Mouse (Mus musculus) lung, postnatal 0 days (tissue): ENCODE results near the gene Syde2. TPM values are rescaled to one million over a fixed set of nuclear protein-coding genes. Genes with fewer than 3 reads are reported as not detected.

Experiments
- ATAC-seq: fragments of 200-750 bp; cut with Nextera tagmentation; 2 replicates; pipeline ENCODE4 v1.8.0; 2017; ENCODE audit warnings: moderate library complexity
- DNase-seq: peaks from one replicate; pipeline ENCODE4 v3.0.0-alpha.2; 2016; ENCODE audit warnings: low spot score
- H3K27ac ChIP-seq: fragments of 300-500 bp; sonication (generic); 2 replicates; pipeline ENCODE4 v1.5.1; 2014; ENCODE audit warnings: antibody characterized with exemption, mild to moderate bottlenecking, low read length, mixed read lengths
- H3K27me3 ChIP-seq: fragments of 300-500 bp; sonication (generic); replicated peaks from 2 replicates; pipeline ENCODE4 v1.6.1; 2014; ENCODE audit warnings: low read length, mixed read lengths; ENCODE audit not compliant: insufficient read depth
- H3K36me3 ChIP-seq: fragments of 300-500 bp; sonication (generic); 2 replicates; pipeline ENCODE4 v1.6.1; 2014; ENCODE audit warnings: low read length, mixed read lengths; ENCODE audit not compliant: insufficient read depth
- H3K4me1 ChIP-seq: fragments of 300-500 bp; sonication (generic); 2 replicates; pipeline ENCODE4 v1.6.1; 2014; ENCODE audit warnings: antibody characterized with exemption, low read depth, low read length, mixed read lengths; ENCODE audit not compliant: insufficient read depth
- H3K4me2 ChIP-seq: fragments of 300-500 bp; sonication (generic); replicated peaks from 2 replicates; pipeline ENCODE4 v1.6.1; 2014; ENCODE audit warnings: low read depth, mild to moderate bottlenecking, low read length, moderate library complexity, mixed read lengths
- H3K4me3 ChIP-seq: fragments of 300-500 bp; sonication (generic); 2 replicates; pipeline ENCODE4 v1.5.1; 2014; ENCODE audit warnings: low read depth, low read length
- H3K9ac ChIP-seq: fragments of 300-500 bp; sonication (generic); replicated peaks from 2 replicates; pipeline ENCODE4 v1.6.1; 2014; ENCODE audit warnings: low read depth, mild to moderate bottlenecking
- H3K9me3 ChIP-seq: fragments of 300-500 bp; sonication (generic); 2 replicates; pipeline ENCODE4 v1.6.1; 2016; ENCODE audit warnings: low read length, mixed read lengths
- CTCF ChIP-seq: IDR thresholded peaks from 2 replicates; pipeline ENCODE4 v1.5.1; 2016; ENCODE audit warnings: antibody characterized with exemption, mild to moderate bottlenecking
- EP300 ChIP-seq: IDR thresholded peaks from 2 replicates; pipeline ENCODE4 v1.6.1; 2016; ENCODE audit warnings: antibody characterized with exemption, mild to moderate bottlenecking, control low read depth
- WGBS: fragments of 180-500 bp; shearing (Covaris S2); extraction: QIAGEN DNeasy Blood & Tissue Kit; methylation state at CpG from one replicate; pipeline ENCODE4 v1.1.7; 2014; 5-methylcytosine and 5-hydroxymethylcytosine counted together
- polyA plus RNA-seq: library from polyadenylated mRNA; unstranded; fragments of >200 nt; fragmentation: Nextera tagmentation; extraction: Ambion mirVana; gene quantifications from 2 replicates; pipeline ENCODE4 v1.2.1, GENCODE M21; 2015

Gene Syde2
- polyA plus RNA-seq = 2.6 and 3.1 TPM in 2 replicates

GRCm38 (mm10) chr3:145987268-145987969, at the start of gene Syde2:
Gene Syde2 (plus strand): TSS chr3:145987870.
- Histone ChIP-seq H3K27ac (peak within 1 kb of the TSS; percentile 98), H3K4me2 (peak within 1 kb of the TSS; percentile 85), H3K27me3 (no peaks in the 10 kb centered on the region), H3K9ac (peak within 1 kb of the TSS; percentile 66), H3K9me3 (no peaks in the 10 kb centered on the region), H3K4me1 (peaks cover 3% of the 10 kb centered on the region; the same call in 1 of the 2 replicates), H3K36me3 (no peaks in the 10 kb centered on the region), H3K4me3 (peak within 1 kb of the TSS; percentile 69)
- ATAC-seq (peak; percentile 82), DNase-seq (peak; percentile 93)
- 1% methylated on average over 53 of the region's 65 CpGs for WGBS
- TF ChIP-seq CTCF (no peak), EP300 (no peak)

GRCm38 (mm10) chr3:145938405-145939349, 49.0 kb upstream of the Syde2 start:
- H3K9me3 ChIP-seq = no peaks in the 10 kb centered on the region
- peak; percentile 34 for DNase-seq
- peak; percentile 32 for TF ChIP-seq CTCF
- no peak for TF ChIP-seq EP300
- no peaks in the 10 kb centered on the region for H3K27me3 ChIP-seq
- peak overlapping the region; percentile 79; the same call in 1 of the 2 replicates for H3K27ac ChIP-seq
- peaks cover 11% of the 10 kb centered on the region; the same call in 1 of the 2 replicates for H3K4me1 ChIP-seq
- peak overlapping the region; percentile 96 for H3K4me3 ChIP-seq
- peak; percentile 18 for ATAC-seq
- WGBS = 16% methylated on average over 47 of the region's 50 CpGs
- H3K36me3 ChIP-seq = peaks cover 7% of the 10 kb centered on the region; the same call in 1 of the 2 replicates
- peak overlapping the region; percentile 90 for H3K9ac ChIP-seq
- peak overlapping the region; percentile 97 for H3K4me2 ChIP-seq

- 81% methylated on average over 12 of the region's 12 CpGs for WGBS
- TF ChIP-seq CTCF (no peak), EP300 (no peak)
These were observed 48.3 kb upstream of the Syde2 start for GRCm38 (mm10) chr3:145939402-145939801.

GRCm38 (mm10) chr3:145939971-145940370, 47.7 kb upstream of the Syde2 start:
- H3K27me3 ChIP-seq = no peaks in the 10 kb centered on the region
- no peak overlapping the region for H3K9ac ChIP-seq
- no peak overlapping the region for H3K4me2 ChIP-seq
- WGBS = 74% methylated on average over 4 of the region's 4 CpGs
- H3K4me1 ChIP-seq = peaks cover 11% of the 10 kb centered on the region; the same call in 1 of the 2 replicates
- peaks cover 4% of the 10 kb centered on the region; the same call in 1 of the 2 replicates for H3K36me3 ChIP-seq
- TF ChIP-seq CTCF = no peak
- no peak for TF ChIP-seq EP300
- no peaks in the 10 kb centered on the region for H3K9me3 ChIP-seq
- ATAC-seq = no peak
- no peak for DNase-seq
- H3K27ac ChIP-seq = no peak overlapping the region
- no peak overlapping the region for H3K4me3 ChIP-seq

More at GRCm38 (mm10) chr3:145939402-145939801, 48.3 kb upstream of the Syde2 start:
- no peak for ATAC-seq
- Histone ChIP-seq H3K27ac (no peak overlapping the region), H3K4me3 (no peak overlapping the region), H3K4me2 (peak overlapping the region; percentile 97; the same call in 1 of the 2 replicates), H3K4me1 (peaks cover 11% of the 10 kb centered on the region; the same call in 1 of the 2 replicates), H3K36me3 (peaks cover 4% of the 10 kb centered on the region; the same call in 1 of the 2 replicates), H3K27me3 (no peaks in the 10 kb centered on the region), H3K9me3 (no peaks in the 10 kb centered on the region), H3K9ac (0 out of 2 replicates have a peak overlapping the region, but pooled peaks have one; percentile 90)
- no peak for DNase-seq

- TF ChIP-seq CTCF (peak; percentile 96), EP300 (no peak)
- H3K27me3 ChIP-seq = no peaks in the 10 kb centered on the region
- DNase-seq (peak; percentile 79), ATAC-seq (peak; percentile 23)
- H3K4me3 ChIP-seq = no peak overlapping the region
- H3K27ac ChIP-seq = no peak overlapping the region
- no peaks in the 10 kb centered on the region for H3K9me3 ChIP-seq
- peaks cover 4% of the 10 kb centered on the region; the same call in 1 of the 2 replicates for H3K36me3 ChIP-seq
- H3K4me1 ChIP-seq = peaks cover 11% of the 10 kb centered on the region
- no peak overlapping the region for H3K4me2 ChIP-seq
- no peak overlapping the region for H3K9ac ChIP-seq
- WGBS = 6% methylated on average over 3 of the region's 3 CpGs
These were observed 45.7 kb upstream of the Syde2 start for GRCm38 (mm10) chr3:145941971-145942370.
